Mouse (Mus musculus) kidney, embryonic 14.5 days (tissue): ENCODE data around the gene 2900026A02Rik. TPM values are rescaled to one million over a fixed set of nuclear protein-coding genes. Genes with fewer than 3 reads are reported as not detected.
A peak's percentile ranks its signal among the peaks of the same experiment; 100 is the strongest.

Experiments
- ATAC-seq: fragments of 200-750 bp; cut with Nextera tagmentation; 2 replicates; pipeline ENCODE4 v1.8.0; 2017; ENCODE audit warnings: moderate number of reproducible peaks, mild to moderate bottlenecking, moderate TSS enrichment, moderate library complexity; ENCODE audit not compliant: low FRiP score, low TSS enrichment
- H3K27ac ChIP-seq: fragments of 300-500 bp; sonication (generic); 2 replicates; pipeline ENCODE4 v1.5.1; 2014; ENCODE audit warnings: low read depth, mild to moderate bottlenecking, low read length, moderate library complexity, mixed read lengths
- H3K27me3 ChIP-seq: fragments of 300-500 bp; sonication (generic); 2 replicates; pipeline ENCODE4 v1.6.1; 2014; ENCODE audit warnings: mild to moderate bottlenecking, low read length; ENCODE audit not compliant: control insufficient read depth, insufficient read depth
- H3K36me3 ChIP-seq: fragments of 300-500 bp; sonication (generic); 2 replicates; pipeline ENCODE4 v1.6.1; 2014; ENCODE audit warnings: low read length, mixed read lengths; ENCODE audit not compliant: control insufficient read depth, insufficient read depth
- H3K4me1 ChIP-seq: fragments of 300-500 bp; sonication (generic); 2 replicates; pipeline ENCODE4 v1.6.1; 2014; ENCODE audit warnings: low read length, mixed read lengths; ENCODE audit not compliant: control insufficient read depth, insufficient read depth
- H3K4me2 ChIP-seq: fragments of 300-500 bp; sonication (generic); replicated peaks from 2 replicates; pipeline ENCODE4 v1.6.1; 2014; ENCODE audit warnings: low read depth, mild to moderate bottlenecking, low read length
- H3K4me3 ChIP-seq: fragments of 300-500 bp; sonication (generic); 2 replicates; pipeline ENCODE4 v1.5.1; 2014; ENCODE audit warnings: mild to moderate bottlenecking, low read length
- H3K9ac ChIP-seq: fragments of 300-500 bp; sonication (generic); 2 replicates; pipeline ENCODE4 v1.6.1; 2014; ENCODE audit warnings: low read depth, mild to moderate bottlenecking, low read length, moderate library complexity
- H3K9me3 ChIP-seq: fragments of 300-500 bp; sonication (generic); 2 replicates; pipeline ENCODE4 v1.6.1; 2016; ENCODE audit warnings: low read length; ENCODE audit not compliant: control insufficient read depth
- WGBS: fragments of 180-500 bp; shearing (Covaris S2); extraction: QIAGEN DNeasy Blood & Tissue Kit; methylation state at CpG from one replicate; pipeline ENCODE4 v1.1.7; 2014; 5-methylcytosine and 5-hydroxymethylcytosine counted together
- polyA plus RNA-seq: library from polyadenylated mRNA; unstranded; fragments of >200 nt; fragmentation: Nextera tagmentation; extraction: Ambion mirVana; gene quantifications from 2 replicates; pipeline ENCODE4 v1.2.1, GENCODE M21; 2014

The 2900026A02Rik gene
- polyA plus RNA-seq, 1 experiment from 2014 or later = 5.4 TPM

DNA sequence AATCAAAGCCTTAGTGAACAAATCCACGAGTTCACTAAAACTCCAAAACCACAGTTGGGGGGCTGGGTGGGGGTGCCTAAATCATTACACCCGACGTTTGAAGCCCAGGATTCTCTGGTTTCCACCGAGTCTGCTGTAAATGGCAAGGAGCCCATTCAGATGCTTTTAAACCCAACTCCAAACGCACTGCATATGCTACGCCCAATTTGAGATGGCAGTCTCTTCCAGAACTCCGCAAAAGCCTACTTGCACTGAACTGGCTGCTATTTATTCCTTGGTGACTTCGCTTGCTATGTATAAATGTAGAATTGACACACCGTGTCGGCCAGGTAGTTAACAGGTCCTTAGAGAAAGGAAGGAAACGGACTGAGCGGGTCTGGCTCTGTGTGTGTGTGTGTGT, 25.6 kb downstream of the 2900026A02Rik start:
- H3K4me1 ChIP-seq = 0 out of 2 replicates have a peak, but pooled peaks cover 3% of the 10 kb centered on the region
- ATAC-seq = no peak
- WGBS = 82% methylated on average over 12 of the region's 12 CpGs

DNA sequence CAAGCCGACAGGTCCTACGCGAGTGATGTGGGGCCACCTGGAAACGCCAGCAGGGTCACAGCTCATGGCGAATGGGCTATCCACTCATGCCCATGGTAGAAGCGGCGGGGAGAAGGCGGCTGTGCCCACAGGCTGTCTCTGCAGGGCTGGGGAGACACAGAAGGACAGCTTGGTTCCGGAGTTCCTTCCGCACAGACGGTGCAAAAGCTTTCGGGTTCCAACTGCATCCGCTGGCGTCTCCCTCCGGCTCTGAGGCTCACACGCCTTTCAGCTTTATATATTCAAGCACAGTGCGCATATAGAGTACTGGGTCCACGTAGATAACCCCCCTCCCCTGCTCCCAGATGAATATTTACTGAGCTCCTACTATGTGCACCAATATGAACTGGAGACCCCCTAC, 27.3 kb downstream of the 2900026A02Rik start:
- no peak overlapping the region for H3K27ac ChIP-seq
- ATAC-seq = no peak
- 92% methylated on average over 18 of the region's 18 CpGs for WGBS

More for the DNA sequence above, 25.6 kb downstream of the 2900026A02Rik start:
- H3K27ac ChIP-seq = no peak overlapping the region
- H3K4me2 ChIP-seq = no peak overlapping the region
- H3K9me3 ChIP-seq = no peaks in the 10 kb centered on the region
- no peak overlapping the region for H3K4me3 ChIP-seq
- H3K9ac ChIP-seq = no peak overlapping the region
- no peaks in the 10 kb centered on the region for H3K27me3 ChIP-seq
- H3K36me3 ChIP-seq = peaks cover 4% of the 10 kb centered on the region; the same call in 1 of the 2 replicates

DNA sequence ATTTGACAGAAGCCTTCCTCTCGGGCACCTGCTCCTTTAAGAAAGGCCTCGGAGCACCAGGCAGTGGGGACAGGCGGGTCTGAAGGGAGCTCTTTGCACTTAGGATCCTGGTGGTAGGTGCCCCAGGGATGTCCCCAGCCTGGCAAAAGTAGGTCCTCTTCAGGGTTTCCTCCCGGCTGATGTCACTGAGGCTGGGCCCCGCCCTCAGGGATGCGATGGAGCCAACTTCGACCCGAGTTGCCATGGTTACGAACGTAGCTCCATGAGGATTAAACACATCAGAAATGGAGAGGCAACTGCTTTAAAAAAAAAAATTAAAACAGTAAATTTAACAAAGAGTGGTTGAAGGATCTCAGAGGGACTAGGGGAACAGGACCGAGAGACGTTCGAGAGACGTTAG, 29.1 kb downstream of the 2900026A02Rik start:
- Histone ChIP-seq H3K4me2 (no peak overlapping the region), H3K9me3 (no peaks in the 10 kb centered on the region), H3K9ac (no peak overlapping the region), H3K4me1 (0 out of 2 replicates have a peak, but pooled peaks cover 3% of the 10 kb centered on the region), H3K36me3 (peaks cover 13% of the 10 kb centered on the region; the same call in 1 of the 2 replicates), H3K27me3 (no peaks in the 10 kb centered on the region), H3K4me3 (no peak overlapping the region), H3K27ac (no peak overlapping the region)
- 88% methylated on average over 14 of the region's 14 CpGs for WGBS
- ATAC-seq = no peak

More for the DNA sequence above, 27.3 kb downstream of the 2900026A02Rik start:
- no peaks in the 10 kb centered on the region for H3K27me3 ChIP-seq
- H3K4me3 ChIP-seq = no peak overlapping the region
- H3K9ac ChIP-seq = no peak overlapping the region
- H3K36me3 ChIP-seq = peaks cover 9% of the 10 kb centered on the region; the same call in 1 of the 2 replicates
- H3K9me3 ChIP-seq = no peaks in the 10 kb centered on the region
- H3K4me1 ChIP-seq = 0 out of 2 replicates have a peak, but pooled peaks cover 3% of the 10 kb centered on the region
- H3K4me2 ChIP-seq = no peak overlapping the region

DNA sequence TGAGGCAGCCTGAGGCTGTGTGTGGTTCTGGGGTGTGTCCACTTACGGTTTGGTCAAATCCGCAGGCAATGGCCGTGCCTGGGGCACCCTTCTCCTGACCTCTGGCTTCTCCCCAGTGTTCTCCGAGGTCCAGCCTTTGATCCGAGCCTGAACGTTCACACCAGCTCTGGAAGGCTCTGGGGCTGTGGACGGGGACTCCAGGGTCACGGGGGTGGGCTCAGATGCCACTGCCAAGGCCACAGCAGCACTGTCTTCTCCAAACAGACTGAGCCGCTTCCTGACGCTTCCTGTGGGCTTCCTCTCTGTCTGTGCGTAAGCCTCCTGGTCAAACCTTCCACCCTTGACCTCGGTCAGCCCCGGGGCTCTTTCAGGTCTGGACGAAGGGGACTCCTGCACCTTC, 30.5 kb downstream of the 2900026A02Rik start:
- Histone ChIP-seq H3K9me3 (no peaks in the 10 kb centered on the region), H3K9ac (no peak overlapping the region), H3K4me3 (no peak overlapping the region), H3K4me2 (no peak overlapping the region), H3K4me1 (0 out of 2 replicates have a peak, but pooled peaks cover 3% of the 10 kb centered on the region), H3K36me3 (peaks cover 13% of the 10 kb centered on the region; the same call in 1 of the 2 replicates), H3K27ac (no peak overlapping the region), H3K27me3 (no peaks in the 10 kb centered on the region)
- ATAC-seq = no peak
- 46% methylated on average over 14 of the region's 14 CpGs for WGBS

DNA sequence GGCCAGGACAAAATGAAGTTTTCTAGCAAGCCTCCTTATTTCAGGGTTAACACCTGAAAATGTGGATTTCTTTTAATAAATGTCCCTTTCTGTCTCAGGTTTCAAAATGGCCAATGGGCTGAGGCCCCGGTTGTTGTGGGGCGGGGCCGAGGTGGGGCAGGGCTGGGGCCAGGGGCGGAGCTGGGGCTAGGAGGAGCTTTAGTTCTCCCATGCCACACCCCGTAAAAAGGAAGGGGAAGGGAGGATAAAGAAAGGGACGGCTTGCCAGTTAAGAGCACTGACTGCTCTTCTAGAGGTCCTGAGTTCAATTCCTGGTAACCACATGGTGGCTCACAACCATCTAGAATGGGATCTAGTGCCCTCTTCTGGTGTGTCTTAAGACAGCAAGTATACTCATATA, 39.6 kb downstream of the 2900026A02Rik start:
- Histone ChIP-seq H3K4me3 (no peak overlapping the region), H3K4me1 (0 out of 2 replicates have a peak, but pooled peaks cover 13% of the 10 kb centered on the region), H3K9ac (no peak overlapping the region), H3K36me3 (peaks cover 8% of the 10 kb centered on the region), H3K27me3 (no peaks in the 10 kb centered on the region), H3K27ac (no peak overlapping the region; the same call in 1 of the 2 replicates), H3K4me2 (no peak overlapping the region), H3K9me3 (no peaks in the 10 kb centered on the region)
- no peak for ATAC-seq
- WGBS = 39% methylated on average over 6 of the region's 6 CpGs

DNA sequence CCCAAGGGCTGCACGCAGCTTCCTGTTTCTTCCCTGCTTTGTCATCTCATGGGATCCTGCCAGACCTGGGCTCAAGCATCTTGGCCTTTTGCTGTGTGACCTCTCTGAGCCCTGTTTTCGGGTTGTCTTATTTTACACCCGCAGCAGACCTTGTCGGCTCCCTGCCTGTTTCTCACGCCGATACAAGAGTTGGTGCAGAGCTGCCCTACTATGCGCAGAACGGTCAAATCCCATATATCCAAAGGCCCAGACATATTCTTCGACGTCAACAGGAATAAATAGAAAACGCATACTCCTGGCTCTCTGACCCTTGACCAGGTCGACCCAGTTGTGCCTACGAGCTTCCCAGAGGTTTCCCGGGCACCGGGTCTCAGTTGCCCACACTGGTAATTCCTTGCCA, 40.3 kb downstream of the 2900026A02Rik start:
- H3K4me1 ChIP-seq = 0 out of 2 replicates have a peak, but pooled peaks cover 13% of the 10 kb centered on the region
- ATAC-seq = no peak
- H3K9ac ChIP-seq = peak overlapping the region; percentile 36; the same call in 1 of the 2 replicates
- H3K9me3 ChIP-seq = no peaks in the 10 kb centered on the region
- peak overlapping the region; percentile 49; the same call in 1 of the 2 replicates for H3K4me2 ChIP-seq
- H3K27me3 ChIP-seq = no peaks in the 10 kb centered on the region
- WGBS = 78% methylated on average over 15 of the region's 15 CpGs
- no peak overlapping the region for H3K4me3 ChIP-seq
- H3K27ac ChIP-seq = peak overlapping the region; percentile 88
- H3K36me3 ChIP-seq = peaks cover 8% of the 10 kb centered on the region

DNA sequence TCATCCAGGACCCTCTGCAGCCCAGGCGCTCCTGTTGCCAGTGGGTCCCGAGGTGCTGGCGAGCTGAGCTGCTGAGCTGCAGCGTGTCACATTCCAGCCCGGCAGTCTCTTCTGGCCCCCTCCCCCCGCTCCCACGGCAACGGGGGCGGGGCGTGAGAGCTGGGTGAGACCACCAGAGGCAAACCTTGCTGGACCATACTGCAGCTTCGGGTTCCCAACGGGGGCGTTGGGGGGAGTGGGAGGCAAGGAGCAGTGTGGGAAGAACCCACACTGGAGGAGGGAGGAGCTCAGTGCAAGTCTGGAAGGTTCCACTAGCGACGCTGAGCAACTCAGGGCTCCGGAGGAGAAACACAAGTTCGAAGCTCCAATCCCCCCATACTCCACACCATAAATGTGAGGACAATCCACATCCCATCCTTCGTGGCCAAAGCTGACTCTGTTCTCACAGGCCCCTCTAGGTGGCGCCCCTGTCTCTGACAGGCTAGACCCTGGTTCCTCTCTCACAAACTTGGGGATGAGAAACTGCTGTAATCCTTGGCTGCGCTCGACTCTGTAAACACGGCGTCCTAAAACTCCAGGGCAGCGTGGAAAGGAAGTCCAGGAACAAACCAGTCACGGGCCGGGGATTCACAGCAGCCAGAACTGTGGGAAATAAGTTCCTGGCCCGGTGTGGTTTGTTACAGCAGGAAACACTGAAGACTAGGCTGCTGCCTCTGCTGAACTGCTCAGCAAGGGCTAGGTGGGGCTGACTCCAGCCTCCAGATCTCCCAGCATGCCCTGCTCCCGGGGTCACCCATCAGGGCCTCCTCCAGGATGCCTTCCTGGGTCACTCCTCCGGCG, 41.0 kb downstream of the 2900026A02Rik start:
- H3K4me2 ChIP-seq = peak overlapping the region; percentile 49
- 2% methylated on average over 30 of the region's 30 CpGs for WGBS
- no peaks in the 10 kb centered on the region for H3K27me3 ChIP-seq
- H3K36me3 ChIP-seq = peaks cover 8% of the 10 kb centered on the region
- peak overlapping the region; percentile 36 for H3K9ac ChIP-seq
- H3K4me3 ChIP-seq = peak overlapping the region; percentile 33
- ATAC-seq = peak; percentile 74
- peak overlapping the region; percentile 88 for H3K27ac ChIP-seq
- no peaks in the 10 kb centered on the region for H3K9me3 ChIP-seq
- 0 out of 2 replicates have a peak, but pooled peaks cover 13% of the 10 kb centered on the region for H3K4me1 ChIP-seq

DNA sequence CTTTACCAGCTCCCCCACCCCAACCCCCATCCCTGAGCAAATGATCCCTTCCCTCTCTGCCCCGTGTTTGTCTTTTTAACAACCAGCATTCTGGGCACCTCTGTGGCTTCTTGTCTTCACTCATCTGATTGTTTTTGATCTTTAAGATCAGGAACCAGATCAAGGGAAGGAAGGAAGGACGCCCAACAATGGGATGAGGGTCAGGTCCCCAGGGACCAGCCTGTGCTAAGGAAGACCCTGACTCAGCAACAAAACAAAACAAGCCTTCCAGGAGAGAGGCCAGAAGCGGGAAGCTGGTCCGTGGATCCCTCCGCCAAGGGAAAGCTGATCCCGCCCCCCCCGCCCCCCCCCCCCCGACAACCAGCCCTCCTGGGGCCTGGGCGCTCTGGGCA, 41.6 kb downstream of the 2900026A02Rik start:
- peak overlapping the region; percentile 88 for H3K27ac ChIP-seq
- H3K27me3 ChIP-seq = no peaks in the 10 kb centered on the region
- 5% methylated on average over 9 of the region's 9 CpGs for WGBS
- no peak for ATAC-seq
- H3K9ac ChIP-seq = peak overlapping the region; percentile 36
- H3K4me2 ChIP-seq = peak overlapping the region; percentile 49
- peaks cover 8% of the 10 kb centered on the region for H3K36me3 ChIP-seq
- peak overlapping the region; percentile 33 for H3K4me3 ChIP-seq
- no peaks in the 10 kb centered on the region for H3K9me3 ChIP-seq
- 0 out of 2 replicates have a peak, but pooled peaks cover 13% of the 10 kb centered on the region for H3K4me1 ChIP-seq

DNA sequence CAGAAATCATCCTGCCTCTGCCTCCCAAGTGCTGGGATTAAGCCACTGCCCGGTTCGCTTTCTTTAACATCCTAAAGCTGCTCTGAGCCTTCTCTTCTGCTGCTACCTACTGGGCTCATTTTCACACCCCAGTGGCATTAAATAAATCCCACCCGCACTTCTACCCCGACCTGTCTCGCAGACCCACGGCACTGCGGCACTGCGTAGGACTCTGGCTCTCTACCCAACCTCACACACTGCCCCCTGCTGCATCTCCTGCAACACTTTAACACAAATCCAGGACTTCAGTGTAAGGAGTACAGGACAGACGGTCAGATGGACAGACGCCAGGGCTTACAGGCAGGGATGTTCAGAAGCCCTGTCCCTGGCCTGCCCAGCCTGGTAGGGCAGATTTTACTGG, 45.1 kb downstream of the 2900026A02Rik start:
- WGBS = 91% methylated on average over 10 of the region's 10 CpGs
- 0 out of 2 replicates have a peak, but pooled peaks cover 13% of the 10 kb centered on the region for H3K4me1 ChIP-seq
- no peak for ATAC-seq

More for the DNA sequence above, 45.1 kb downstream of the 2900026A02Rik start:
- Histone ChIP-seq H3K27ac (no peak overlapping the region), H3K36me3 (no peaks in the 10 kb centered on the region), H3K27me3 (no peaks in the 10 kb centered on the region), H3K9me3 (no peaks in the 10 kb centered on the region), H3K4me2 (no peak overlapping the region), H3K4me3 (no peak overlapping the region), H3K9ac (no peak overlapping the region)
